Mouse (Mus musculus): Measurements from ENCODE around the gene Rps28. TPM values are rescaled to one million over a fixed set of nuclear protein-coding genes. Genes with fewer than 3 reads are reported as not detected.

Gene Rps28
- polyA plus RNA-seq, 1 experiment from 2014 or later = 407 TPM

DNA sequence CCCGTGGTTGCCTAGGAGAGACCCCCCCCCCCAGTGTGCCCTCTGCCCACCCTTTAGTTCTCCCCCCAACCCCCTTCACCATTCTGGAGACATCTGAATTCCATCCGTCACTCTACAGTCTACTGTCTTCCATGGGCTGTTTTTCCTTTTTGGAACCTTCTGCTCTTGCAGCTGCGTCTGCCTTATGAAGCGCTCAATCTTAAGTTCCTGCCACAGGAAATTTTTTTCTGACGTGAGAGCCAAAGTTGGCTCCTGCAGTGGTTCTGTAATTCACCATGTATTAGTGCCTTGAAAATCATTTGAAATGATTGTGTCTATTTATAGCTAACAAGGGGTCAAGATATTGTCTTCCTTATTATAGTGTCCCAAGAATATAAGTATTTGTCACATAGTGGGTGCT is 7.8 kb downstream of the Rps28 start:
- Histone ChIP-seq H3K9me3 (replicated peaks; ENCODE audit: control insufficient read depth, low read length, poor library complexity, severe bottlenecking) (no peaks in the 10 kb centered on the region), H3K4me1 (ENCODE audit: control insufficient read depth, insufficient read depth, low read length) (peaks cover 17% of the 10 kb centered on the region), H3K36me3 (ENCODE audit: control insufficient read depth, insufficient read depth, low read length) (peaks cover 6% of the 10 kb centered on the region; the same call in 1 of the 2 replicates), H3K9ac (ENCODE audit: low read depth, low read length) (peak overlapping the region; percentile 79; the same call in 1 of the 2 replicates), H3K4me2 (ENCODE audit: low read length) (peak overlapping the region; percentile 81), H3K27ac (ENCODE audit: low read length) (peak overlapping the region; percentile 86), H3K4me3 (ENCODE audit: low read depth, low read length) (peak overlapping the region; percentile 50; the same call in 1 of the 2 replicates), H3K27me3 (ENCODE audit: control insufficient read depth, insufficient read depth, low read depth, low read length) (no peaks in the 10 kb centered on the region)
- ATAC-seq = no peak
- WGBS = 74% methylated on average over 5 of the region's 5 CpGs

DNA sequence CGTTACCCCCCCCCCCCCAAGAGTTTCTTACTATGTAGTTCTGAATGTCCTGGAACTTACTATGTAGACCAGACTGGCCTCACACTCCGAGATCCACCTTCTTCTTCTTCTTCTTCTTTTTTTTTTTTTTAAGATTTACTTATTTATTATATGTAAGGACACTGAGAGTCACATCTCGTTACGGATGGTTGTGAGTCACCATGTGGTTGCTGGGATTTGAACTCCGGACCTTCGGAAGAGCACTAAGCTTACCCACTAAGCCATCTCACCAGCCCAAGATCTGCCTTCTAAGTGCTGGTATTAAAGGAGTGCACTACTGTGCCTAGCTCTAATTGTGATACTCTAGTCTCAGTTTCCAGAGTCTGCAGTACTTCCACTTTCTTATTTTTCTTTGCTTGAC is 9.0 kb downstream of the Rps28 start:
- H3K4me2 ChIP-seq (ENCODE audit: low read length) = no peak overlapping the region
- WGBS = 95% methylated on average over 5 of the region's 6 CpGs
- peaks cover 16% of the 10 kb centered on the region for H3K4me1 ChIP-seq (ENCODE audit: control insufficient read depth, insufficient read depth, low read length)
- ATAC-seq = no peak
- no peaks in the 10 kb centered on the region for H3K27me3 ChIP-seq (ENCODE audit: control insufficient read depth, insufficient read depth, low read depth, low read length)
- no peak overlapping the region for H3K9ac ChIP-seq (ENCODE audit: low read depth, low read length)
- H3K9me3 ChIP-seq (replicated peaks; ENCODE audit: control insufficient read depth, low read length, poor library complexity, severe bottlenecking) = no peaks in the 10 kb centered on the region
- H3K36me3 ChIP-seq (ENCODE audit: control insufficient read depth, insufficient read depth, low read length) = no peaks in the 10 kb centered on the region
- H3K27ac ChIP-seq (ENCODE audit: low read length) = no peak overlapping the region
- H3K4me3 ChIP-seq (ENCODE audit: low read depth, low read length) = no peak overlapping the region

DNA sequence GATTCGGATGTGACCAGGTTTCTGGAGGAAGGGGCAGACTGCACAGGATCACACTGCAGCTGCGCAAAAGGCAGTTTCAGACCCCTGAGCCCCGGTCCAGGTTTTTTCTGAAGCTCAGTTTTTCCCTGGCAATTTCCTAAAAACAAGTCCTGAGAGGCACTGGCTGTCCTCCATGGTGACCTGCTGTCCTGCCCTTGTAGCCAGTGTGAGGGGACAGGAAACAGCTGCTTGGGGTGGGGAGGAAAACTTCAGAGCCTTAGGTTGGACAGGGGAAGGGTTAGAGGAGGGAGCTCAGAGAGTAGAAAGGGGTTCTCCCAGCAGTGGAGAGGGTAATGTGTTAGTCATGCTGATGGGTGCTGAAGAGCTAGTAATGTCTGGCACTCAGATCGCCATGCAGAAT is 11.4 kb downstream of the Rps28 start:
- H3K27me3 ChIP-seq (ENCODE audit: control insufficient read depth, insufficient read depth, low read depth, low read length) = no peaks in the 10 kb centered on the region
- no peak overlapping the region for H3K27ac ChIP-seq (ENCODE audit: low read length)
- H3K4me3 ChIP-seq (ENCODE audit: low read depth, low read length) = no peak overlapping the region
- no peak overlapping the region for H3K4me2 ChIP-seq (ENCODE audit: low read length)
- WGBS = 74% methylated on average over 4 of the region's 4 CpGs
- ATAC-seq = no peak
- no peaks in the 10 kb centered on the region for H3K36me3 ChIP-seq (ENCODE audit: control insufficient read depth, insufficient read depth, low read length)
- H3K9ac ChIP-seq (ENCODE audit: low read depth, low read length) = no peak overlapping the region
- peaks cover 7% of the 10 kb centered on the region for H3K4me1 ChIP-seq (ENCODE audit: control insufficient read depth, insufficient read depth, low read length)
- no peaks in the 10 kb centered on the region for H3K9me3 ChIP-seq (replicated peaks; ENCODE audit: control insufficient read depth, low read length, poor library complexity, severe bottlenecking)

GRCm38 (mm10) chr17:33812475-33812874 is 11.9 kb downstream of the Rps28 start:
- Histone ChIP-seq H3K36me3 (ENCODE audit: control insufficient read depth, insufficient read depth, low read length) (no peaks in the 10 kb centered on the region), H3K4me3 (ENCODE audit: low read depth, low read length) (no peak overlapping the region), H3K27ac (ENCODE audit: low read length) (no peak overlapping the region), H3K9ac (ENCODE audit: low read depth, low read length) (no peak overlapping the region), H3K27me3 (ENCODE audit: control insufficient read depth, insufficient read depth, low read depth, low read length) (no peaks in the 10 kb centered on the region), H3K4me2 (ENCODE audit: low read length) (no peak overlapping the region), H3K4me1 (ENCODE audit: control insufficient read depth, insufficient read depth, low read length) (peaks cover 6% of the 10 kb centered on the region; the same call in 1 of the 2 replicates), H3K9me3 (replicated peaks; ENCODE audit: control insufficient read depth, low read length, poor library complexity, severe bottlenecking) (no peaks in the 10 kb centered on the region)
- 64% methylated on average over 3 of the region's 3 CpGs for WGBS
- no peak for ATAC-seq

DNA sequence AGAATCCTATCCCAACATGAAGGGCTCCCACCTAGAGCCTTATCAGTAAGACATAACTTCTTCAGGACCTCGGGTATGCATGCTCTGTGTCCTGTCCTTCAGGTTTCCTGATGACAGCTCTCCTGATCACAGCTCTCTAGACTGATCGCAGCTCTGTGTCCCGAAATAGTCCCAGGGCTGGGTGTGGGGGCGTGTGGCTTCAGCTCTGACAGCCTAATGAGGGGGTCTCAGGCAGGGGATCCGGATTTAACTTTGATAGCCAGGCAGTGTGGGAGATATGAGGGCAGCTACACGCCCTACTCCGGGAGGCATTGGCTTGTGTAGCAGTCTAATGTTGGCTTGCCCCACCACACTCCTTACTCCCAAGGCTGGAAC is 13.2 kb downstream of the Rps28 start:
- H3K4me3 ChIP-seq (ENCODE audit: low read depth, low read length) = peak overlapping the region; percentile 41
- H3K36me3 ChIP-seq (ENCODE audit: control insufficient read depth, insufficient read depth, low read length) = no peaks in the 10 kb centered on the region
- H3K9me3 ChIP-seq (replicated peaks; ENCODE audit: control insufficient read depth, low read length, poor library complexity, severe bottlenecking) = no peaks in the 10 kb centered on the region
- peak overlapping the region; percentile 58 for H3K9ac ChIP-seq (ENCODE audit: low read depth, low read length)
- no peaks in the 10 kb centered on the region for H3K4me1 ChIP-seq (ENCODE audit: control insufficient read depth, insufficient read depth, low read length)
- H3K4me2 ChIP-seq (ENCODE audit: low read length) = peak overlapping the region; percentile 69
- WGBS = 35% methylated on average over 7 of the region's 7 CpGs
- no peaks in the 10 kb centered on the region; the same call in 1 of the 2 replicates for H3K27me3 ChIP-seq (ENCODE audit: control insufficient read depth, insufficient read depth, low read depth, low read length)
- 0 out of 2 replicates have a peak, but pooled peaks have one; percentile 6 for ATAC-seq
- no peak overlapping the region for H3K27ac ChIP-seq (ENCODE audit: low read length)

GRCm38 (mm10) chr17:33810334-33811141 is 13.8 kb downstream of the Rps28 start, which contains the start of gene Kank3:
TSS of gene Kank3 (plus strand) at chr17:33810519.
- peak within 1 kb of the TSS; percentile 69 for H3K4me2 ChIP-seq (ENCODE audit: low read length)
- no peak within 1 kb of the TSS for H3K27ac ChIP-seq (ENCODE audit: low read length)
- ATAC-seq = peak; percentile 98
- peak within 1 kb of the TSS; percentile 41 for H3K4me3 ChIP-seq (ENCODE audit: low read depth, low read length)
- WGBS = 2% methylated on average over 36 of the region's 36 CpGs
- H3K36me3 ChIP-seq (ENCODE audit: control insufficient read depth, insufficient read depth, low read length) = no peaks in the 10 kb centered on the region
- H3K9ac ChIP-seq (ENCODE audit: low read depth, low read length) = peak within 1 kb of the TSS; percentile 58
- H3K9me3 ChIP-seq (replicated peaks; ENCODE audit: control insufficient read depth, low read length, poor library complexity, severe bottlenecking) = no peaks in the 10 kb centered on the region
- H3K27me3 ChIP-seq (ENCODE audit: control insufficient read depth, insufficient read depth, low read depth, low read length) = no peaks in the 10 kb centered on the region; the same call in 1 of the 2 replicates
- no peaks in the 10 kb centered on the region for H3K4me1 ChIP-seq (ENCODE audit: control insufficient read depth, insufficient read depth, low read length)

GRCm38 (mm10) chr17:33808192-33808591 is 16.2 kb downstream of the Rps28 start:
- ATAC-seq = no peak
- WGBS = 50% methylated on average over 10 of the region's 10 CpGs
- Histone ChIP-seq H3K9ac (ENCODE audit: low read depth, low read length) (no peak overlapping the region), H3K4me2 (ENCODE audit: low read length) (no peak overlapping the region), H3K4me1 (ENCODE audit: control insufficient read depth, insufficient read depth, low read length) (no peaks in the 10 kb centered on the region), H3K36me3 (ENCODE audit: control insufficient read depth, insufficient read depth, low read length) (no peaks in the 10 kb centered on the region), H3K27me3 (ENCODE audit: control insufficient read depth, insufficient read depth, low read depth, low read length) (no peaks in the 10 kb centered on the region; the same call in 1 of the 2 replicates), H3K27ac (ENCODE audit: low read length) (no peak overlapping the region), H3K9me3 (replicated peaks; ENCODE audit: control insufficient read depth, low read length, poor library complexity, severe bottlenecking) (no peaks in the 10 kb centered on the region), H3K4me3 (ENCODE audit: low read depth, low read length) (no peak overlapping the region)

- no peaks in the 10 kb centered on the region for H3K4me1 ChIP-seq (ENCODE audit: control insufficient read depth, insufficient read depth, low read length)
- 55% methylated on average over 8 of the region's 9 CpGs for WGBS
- no peak overlapping the region for H3K4me2 ChIP-seq (ENCODE audit: low read length)
- no peaks in the 10 kb centered on the region for H3K36me3 ChIP-seq (ENCODE audit: control insufficient read depth, insufficient read depth, low read length)
- H3K9me3 ChIP-seq (replicated peaks; ENCODE audit: control insufficient read depth, low read length, poor library complexity, severe bottlenecking) = no peaks in the 10 kb centered on the region
- ATAC-seq = no peak
- H3K4me3 ChIP-seq (ENCODE audit: low read depth, low read length) = no peak overlapping the region
- no peaks in the 10 kb centered on the region; the same call in 1 of the 2 replicates for H3K27me3 ChIP-seq (ENCODE audit: control insufficient read depth, insufficient read depth, low read depth, low read length)
- H3K9ac ChIP-seq (ENCODE audit: low read depth, low read length) = no peak overlapping the region
- no peak overlapping the region for H3K27ac ChIP-seq (ENCODE audit: low read length)
These were observed 17.0 kb downstream of the Rps28 start for GRCm38 (mm10) chr17:33807181-33807888.

- no peaks in the 10 kb centered on the region for H3K9me3 ChIP-seq (replicated peaks; ENCODE audit: control insufficient read depth, low read length, poor library complexity, severe bottlenecking)
- WGBS = 57% methylated on average over 1 of the region's 1 CpGs
- H3K4me1 ChIP-seq (ENCODE audit: control insufficient read depth, insufficient read depth, low read length) = no peaks in the 10 kb centered on the region
- H3K4me2 ChIP-seq (ENCODE audit: low read length) = no peak overlapping the region
- H3K27ac ChIP-seq (ENCODE audit: low read length) = no peak overlapping the region
- ATAC-seq = no peak
- H3K27me3 ChIP-seq (ENCODE audit: control insufficient read depth, insufficient read depth, low read depth, low read length) = no peaks in the 10 kb centered on the region; the same call in 1 of the 2 replicates
- H3K36me3 ChIP-seq (ENCODE audit: control insufficient read depth, insufficient read depth, low read length) = no peaks in the 10 kb centered on the region
- H3K4me3 ChIP-seq (ENCODE audit: low read depth, low read length) = no peak overlapping the region
- no peak overlapping the region for H3K9ac ChIP-seq (ENCODE audit: low read depth, low read length)
These were observed 19.6 kb downstream of the Rps28 start for GRCm38 (mm10) chr17:33804745-33805144.
